Mouse (Mus musculus): ENCODE data around the gene Ehd4. TPM values are rescaled to one million over a fixed set of nuclear protein-coding genes. Genes with fewer than 3 reads are reported as not detected.

Gene Ehd4
- total RNA-seq, 2 experiments from 2014 or later = 44.5 to 48.7 TPM

DNA sequence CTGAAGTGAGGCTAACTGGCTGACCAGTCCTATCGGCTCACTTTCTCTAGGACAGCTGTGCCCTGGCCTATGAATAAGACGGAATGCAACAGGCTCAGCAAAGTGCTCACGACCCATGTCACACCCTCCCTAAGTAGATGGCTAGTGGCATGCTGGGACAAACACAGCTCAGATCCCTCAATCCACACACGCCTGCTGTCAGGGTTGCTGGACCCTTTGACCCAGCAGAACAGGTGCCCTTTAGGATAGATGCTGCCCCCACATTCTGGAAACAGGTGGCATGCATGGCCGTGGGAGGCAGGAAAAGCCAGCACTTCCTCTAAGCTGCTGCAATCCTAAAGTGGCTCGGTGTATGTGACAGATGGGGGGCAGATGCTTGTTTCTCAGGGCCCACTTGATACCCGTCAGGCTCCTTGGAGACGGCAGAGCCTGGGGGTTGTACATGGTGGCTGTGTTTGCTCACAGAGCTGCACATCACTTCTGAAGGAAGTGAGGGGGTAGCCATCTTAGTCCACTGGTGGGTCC lies 84.9 kb downstream of the Ehd4 start:
- no peak for DNase-seq

DNA sequence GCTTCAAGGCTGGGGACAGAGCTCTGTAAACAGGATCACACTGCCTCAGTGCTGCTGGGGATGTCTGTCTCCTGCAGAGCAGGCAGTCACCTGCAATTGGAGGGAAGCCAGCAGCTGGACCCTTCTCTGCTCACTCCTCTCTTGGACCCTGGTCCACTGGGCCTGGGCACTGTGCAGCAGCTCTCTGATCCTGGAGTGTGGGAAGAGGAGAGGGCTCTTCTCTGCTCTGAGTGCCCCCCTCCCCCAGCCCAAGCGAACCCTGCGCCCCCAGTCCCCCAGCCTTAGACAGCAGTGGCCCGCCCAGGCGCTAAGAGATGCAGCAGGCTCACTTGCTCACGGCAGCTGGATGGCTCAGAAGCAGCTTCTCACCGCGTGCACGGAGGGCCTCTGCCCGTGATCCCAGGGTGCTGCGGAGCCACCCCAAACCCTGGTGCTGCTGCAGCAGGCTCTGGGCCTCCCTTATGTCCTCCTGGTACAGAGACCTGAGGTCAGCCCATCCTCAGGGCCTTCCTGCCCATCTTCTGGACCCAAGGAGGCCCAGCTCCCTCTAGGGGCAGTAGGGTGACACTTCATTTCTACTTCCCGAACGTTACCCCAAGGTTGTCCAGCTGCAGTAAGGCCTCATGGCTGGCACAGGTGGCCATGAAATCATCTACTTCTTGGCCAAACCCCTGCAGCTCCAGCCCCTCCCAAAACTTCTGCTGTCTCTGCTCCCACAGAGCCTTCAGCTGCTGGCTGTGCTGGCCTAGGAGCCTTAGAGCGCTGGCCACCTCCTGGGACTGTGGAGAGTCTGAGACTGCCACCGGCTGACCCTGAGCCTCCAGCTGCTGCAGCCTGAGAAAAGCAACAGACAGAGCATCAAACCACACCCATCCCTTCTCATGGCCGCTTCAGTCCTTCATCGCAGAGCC lies 85.6 kb downstream of the Ehd4 start:
- peak; percentile 49 to 66 for DNase-seq

- DNase-seq = peak; percentile 22 to 62
These were observed 88.2 kb downstream of the Ehd4 start for GRCm38 (mm10) chr2:120066224-120066623.

DNA sequence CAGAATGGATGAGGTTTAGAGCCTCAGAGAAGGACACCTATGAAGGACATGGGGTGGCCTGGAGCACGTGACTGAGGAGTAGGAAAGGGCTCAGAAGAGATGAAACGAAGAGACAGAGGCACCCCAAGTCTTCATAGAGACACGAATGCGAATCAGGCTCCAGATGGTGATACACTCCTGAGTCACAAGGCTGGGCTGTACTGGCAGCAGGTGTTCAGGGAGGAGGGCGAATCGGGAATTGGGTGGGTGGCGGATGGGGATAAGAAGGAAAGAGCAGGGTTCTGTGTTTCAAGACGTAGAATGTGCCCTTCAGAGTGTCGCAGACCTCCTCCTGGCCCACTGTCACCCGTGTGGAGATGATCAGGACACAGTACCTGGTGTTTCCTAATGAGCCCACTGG lies 89.2 kb downstream of the Ehd4 start:
- no peak for DNase-seq

GRCm38 (mm10) chr2:120064639-120065038 lies 89.8 kb downstream of the Ehd4 start:
- DNase-seq = no peak

- DNase-seq = no peak
These were observed 92.2 kb downstream of the Ehd4 start for GRCm38 (mm10) chr2:120062248-120062647.

DNA sequence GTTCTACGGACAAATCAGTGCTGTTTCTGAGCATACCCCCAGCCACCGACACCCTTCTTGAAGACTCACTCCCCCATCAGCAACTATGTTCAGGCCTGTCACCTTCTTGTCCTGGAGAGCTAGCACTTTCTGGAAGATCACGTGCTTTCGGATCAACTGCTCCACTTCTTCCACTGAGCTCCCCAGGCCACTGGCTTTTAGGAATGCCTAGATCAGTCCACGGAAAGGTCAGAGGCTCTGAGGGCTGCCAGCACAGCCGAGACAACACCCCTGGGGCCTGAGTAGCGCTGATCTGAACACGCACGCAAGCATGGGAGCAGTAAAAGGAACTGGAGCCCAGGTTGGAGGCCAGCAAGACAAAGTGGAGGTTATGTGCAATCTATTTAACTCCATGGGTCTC lies 93.8 kb downstream of the Ehd4 start:
- DNase-seq = peak in 1 of 2 experiments; percentile 46

DNA sequence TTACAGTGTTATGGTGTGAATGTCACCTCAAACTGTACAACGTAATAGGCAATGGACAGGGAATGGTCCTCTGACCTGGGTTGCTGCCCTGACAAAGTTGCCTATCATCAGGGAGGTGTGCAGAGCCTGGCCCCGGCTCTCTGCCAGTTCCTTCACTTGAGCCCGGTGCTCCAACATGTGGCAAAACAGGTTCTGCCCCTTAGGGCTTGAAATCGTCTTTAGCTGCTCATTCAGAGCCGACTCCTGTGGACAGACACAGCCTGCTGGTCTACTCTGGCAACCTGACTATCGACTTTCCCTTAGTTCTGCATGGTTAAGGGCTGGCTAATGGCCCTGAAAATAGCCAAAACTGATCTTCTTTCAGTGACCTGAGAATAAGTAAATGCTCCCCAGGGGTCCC lies 94.2 kb downstream of the Ehd4 start:
- DNase-seq = peak in 1 of 2 experiments; percentile 37

DNA sequence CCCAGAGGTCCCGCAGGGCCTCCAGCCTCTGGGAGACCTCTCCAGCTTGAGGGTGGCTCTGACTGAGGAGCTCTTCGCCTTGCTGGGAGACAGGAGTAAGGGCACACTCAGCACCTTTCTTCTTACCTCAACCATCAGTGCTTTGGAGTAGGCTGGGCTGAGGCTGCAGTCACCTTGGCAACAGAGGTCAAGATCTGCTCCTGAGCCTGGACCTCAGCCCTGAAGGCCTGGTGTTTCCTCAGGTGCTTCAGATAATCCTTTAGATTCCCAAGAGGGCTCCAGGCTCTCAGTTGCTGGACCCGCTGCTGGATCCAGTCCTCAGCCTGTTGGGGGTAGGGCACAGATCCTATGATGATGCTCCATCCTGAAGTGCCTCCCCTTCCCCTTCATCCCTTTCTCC lies 94.9 kb downstream of the Ehd4 start:
- no peak for DNase-seq

- peak in 1 of 2 experiments; percentile 49 for DNase-seq
These were observed 95.6 kb downstream of the Ehd4 start for GRCm38 (mm10) chr2:120058818-120059217.

GRCm38 (mm10) chr2:120055923-120056322 lies 98.5 kb downstream of the Ehd4 start:
- no peak for DNase-seq

- DNase-seq = peak; percentile 52 to 77
These were observed 99.4 kb downstream of the Ehd4 start for GRCm38 (mm10) chr2:120054771-120055552.

DNA sequence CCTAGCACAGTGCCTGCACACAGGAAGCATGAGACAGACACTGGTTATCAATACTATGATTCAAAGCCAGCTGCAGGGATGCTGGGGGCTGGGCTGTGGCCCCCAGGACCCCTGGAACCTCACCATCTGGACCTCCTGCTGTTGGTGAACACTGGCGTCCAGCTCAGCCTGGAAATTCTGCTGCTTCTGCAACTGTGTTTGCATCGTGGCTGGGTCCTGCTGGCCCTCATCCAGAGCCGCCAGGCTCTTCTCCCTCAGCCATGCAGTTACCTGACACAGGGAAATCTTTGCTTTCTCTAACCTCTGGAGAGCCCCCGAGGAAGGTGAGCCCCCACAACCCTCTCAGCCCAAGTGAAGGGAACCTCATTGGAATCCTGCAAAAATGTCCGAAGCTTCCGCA lies 103.0 kb downstream of the Ehd4 start:
- DNase-seq = no peak

GRCm38 (mm10) chr2:120049632-120050274 lies 104.7 kb downstream of the Ehd4 start:
- DNase-seq = peak; percentile 57 to 71

- DNase-seq = no peak
These were observed 106.2 kb downstream of the Ehd4 start for GRCm38 (mm10) chr2:120048173-120048572.

DNA sequence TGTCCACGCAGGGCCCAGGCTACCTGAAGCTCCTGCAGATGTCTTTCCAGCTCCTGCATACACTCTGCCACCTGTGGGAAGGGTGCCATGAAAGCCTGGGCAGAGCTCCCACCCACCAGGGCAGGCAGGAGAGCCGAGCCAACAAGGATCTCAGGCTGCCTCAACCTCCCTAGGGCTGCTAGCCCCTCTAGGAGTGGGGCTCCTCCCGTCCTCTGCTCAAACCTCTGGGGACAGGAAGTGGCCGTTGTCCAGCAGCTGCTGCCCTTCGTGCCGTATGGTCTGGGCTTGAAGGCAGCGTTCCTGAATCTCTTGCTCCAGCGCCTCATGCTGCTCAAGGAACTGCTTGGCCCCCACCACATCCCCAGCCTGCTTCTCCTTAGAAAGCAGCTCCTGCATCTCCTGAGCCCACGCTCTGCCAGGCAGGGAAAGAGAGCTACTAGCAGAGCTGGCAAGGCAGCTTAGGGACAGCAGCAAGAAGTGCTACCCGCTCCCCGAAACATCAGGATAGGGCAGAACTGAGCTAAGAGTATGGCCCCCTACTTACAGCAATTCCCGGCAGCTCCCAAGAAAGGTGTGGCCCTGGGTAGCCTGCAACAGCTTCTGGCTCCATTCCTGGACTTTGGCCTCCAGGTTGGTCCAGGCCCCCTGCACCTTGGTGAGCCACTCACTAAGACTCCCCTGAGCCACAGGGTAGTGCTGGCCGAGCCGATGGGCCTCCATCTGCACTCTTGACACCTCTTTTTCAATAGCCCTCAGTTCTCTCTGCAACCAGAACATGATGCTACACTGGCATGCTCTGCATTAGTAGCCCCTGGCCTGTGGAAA lies 107.7 kb downstream of the Ehd4 start:
- no peak for DNase-seq

- DNase-seq = no peak
These were observed 109.7 kb downstream of the Ehd4 start for GRCm38 (mm10) chr2:120044676-120045075.

DNA sequence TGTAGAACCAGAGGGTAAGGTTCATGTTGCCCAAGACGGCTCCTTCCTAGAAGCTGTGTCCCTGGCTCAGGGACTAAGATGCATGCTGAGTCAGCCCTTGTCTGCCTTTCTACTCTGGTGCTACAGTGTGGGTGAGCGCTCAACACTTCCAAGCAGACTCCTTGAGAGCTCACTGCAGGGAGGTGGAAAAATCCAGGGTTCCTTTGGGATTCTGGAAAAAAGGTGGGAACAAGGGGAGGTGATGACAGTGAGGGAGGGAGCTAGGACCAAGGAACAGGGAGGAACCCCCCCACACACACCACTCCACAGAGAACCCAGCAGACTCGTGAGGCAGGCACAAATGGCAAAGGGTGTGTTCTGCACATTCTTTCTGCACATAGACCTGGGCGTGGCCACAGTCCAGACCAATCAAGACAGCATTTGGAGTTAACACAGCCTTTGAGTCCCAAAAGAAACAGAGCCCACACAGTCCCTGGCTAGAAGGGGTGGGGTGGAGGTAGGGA lies 110.3 kb downstream of the Ehd4 start:
- peak in 1 of 2 experiments; percentile 38 for DNase-seq

GRCm38 (mm10) chr2:120040991-120041390 lies 113.4 kb downstream of the Ehd4 start:
- DNase-seq = no peak

All from adrenal gland, postnatal 36 days (tissue).